Mouse (Mus musculus): ENCODE data around the gene Otulinl.
"Not testable (repeated sequence)": the region's sequence is repeated elsewhere in the genome, so short reads cannot be mapped to it uniquely, and the experiment has no call there.

The Otulinl gene

GRCm38 (mm10) chr15:27681419-27682187, at the start of gene Otulinl:
TSS of gene Otulinl (minus strand) at chr15:27681579.
- in situ Hi-C loops (cut with MboI) = no loop called here

- in situ Hi-C loops (cut with MboI) = no loop called here
These were observed 44.8 kb upstream of the Otulinl start for GRCm38 (mm10) chr15:27726228-27726627.

- in situ Hi-C loops (cut with MboI) = no loop called here
These were observed 43.7 kb upstream of the Otulinl start for GRCm38 (mm10) chr15:27724796-27725680.

- in situ Hi-C loops (cut with MboI) = no loop called here
These were observed 42.9 kb upstream of the Otulinl start for GRCm38 (mm10) chr15:27724298-27724697.

GRCm38 (mm10) chr15:27723746-27724145, 42.4 kb upstream of the Otulinl start:
- in situ Hi-C loops (cut with MboI) = no loop called here

GRCm38 (mm10) chr15:27720297-27720696, 38.9 kb upstream of the Otulinl start:
- in situ Hi-C loops (cut with MboI) = not testable (repeated sequence)

GRCm38 (mm10) chr15:27718668-27719067, 37.3 kb upstream of the Otulinl start:
- in situ Hi-C loops (cut with MboI) = no loop called here

GRCm38 (mm10) chr15:27715331-27715730, 34.0 kb upstream of the Otulinl start:
- in situ Hi-C loops (cut with MboI) = no loop called here

- in situ Hi-C loops (cut with MboI) = no loop called here
These were observed 29.3 kb upstream of the Otulinl start for GRCm38 (mm10) chr15:27710698-27711097.

- in situ Hi-C loops (cut with MboI) = no loop called here
These were observed 27.7 kb upstream of the Otulinl start for GRCm38 (mm10) chr15:27708968-27709612.

- in situ Hi-C loops (cut with MboI) = no loop called here
These were observed 27.1 kb upstream of the Otulinl start for GRCm38 (mm10) chr15:27708499-27708898.

- in situ Hi-C loops (cut with MboI) = no loop called here
These were observed 21.6 kb upstream of the Otulinl start for GRCm38 (mm10) chr15:27702972-27703313.

GRCm38 (mm10) chr15:27702031-27702971, 20.9 kb upstream of the Otulinl start:
- in situ Hi-C loops (cut with MboI) = no loop called here

GRCm38 (mm10) chr15:27697632-27698031, 16.3 kb upstream of the Otulinl start:
- in situ Hi-C loops (cut with MboI) = no loop called here

GRCm38 (mm10) chr15:27693235-27693634, 11.9 kb upstream of the Otulinl start:
- in situ Hi-C loops (cut with MboI) = no loop called here

- in situ Hi-C loops (cut with MboI) = no loop called here
These were observed 10.8 kb upstream of the Otulinl start for GRCm38 (mm10) chr15:27692161-27692560.

GRCm38 (mm10) chr15:27691213-27691612, 9.8 kb upstream of the Otulinl start:
- in situ Hi-C loops (cut with MboI) = no loop called here

GRCm38 (mm10) chr15:27688041-27688651, 6.8 kb upstream of the Otulinl start:
- in situ Hi-C loops (cut with MboI) = no loop called here

GRCm38 (mm10) chr15:27684813-27685212, 3.4 kb upstream of the Otulinl start:
- in situ Hi-C loops (cut with MboI) = no loop called here

- in situ Hi-C loops (cut with MboI) = no loop called here
These were observed 1.8 kb upstream of the Otulinl start for GRCm38 (mm10) chr15:27683206-27683605.

GRCm38 (mm10) chr15:27682619-27683018, 1.2 kb upstream of the Otulinl start:
- in situ Hi-C loops (cut with MboI) = no loop called here

Data from mature B cell (primary cell).